Mouse (Mus musculus) MEL (cell line): ENCODE measurements around the gene Ap2s1.

ENCODE experiments used
- CTCF ChIP-seq, 3 experiments: IDR thresholded peaks in 2 of 3; conservative IDR thresholded peaks in 1 of 3; 2 replicates each; pipeline ENCODE4 v1.5.1; 2011 to 2012; ENCODE audit warnings: low read length in 3 of 3, low read depth in 2 of 3, mild to moderate bottlenecking in 2 of 3, improper control_type of control experiment in 1 of 3, inconsistent platforms in 1 of 3, mixed read lengths in 1 of 3, moderate library complexity in 1 of 3; ENCODE audit not compliant: control insufficient read depth in 1 of 3, insufficient read depth in 1 of 3, poor library complexity in 1 of 3, severe bottlenecking in 1 of 3
- HCFC1 ChIP-seq: IDR thresholded peaks from 2 replicates; pipeline ENCODE4 v1.6.1; 2012; ENCODE audit warnings: low read depth, mild to moderate bottlenecking, inconsistent platforms, low read length, improper control_type of control experiment, moderate library complexity
- JUND ChIP-seq: IDR thresholded peaks from 2 replicates; pipeline ENCODE4 v1.6.1; 2011; ENCODE audit warnings: low read depth, mild to moderate bottlenecking, improper control_type of control experiment, low read length
- MAX ChIP-seq: IDR thresholded peaks from 2 replicates; pipeline ENCODE4 v1.6.1; 2011; ENCODE audit warnings: low read length, improper control_type of control experiment
- POLR2A ChIP-seq, 2 experiments: IDR thresholded peaks; 2 replicates each; pipeline ENCODE4 v1.6.1; 2011 to 2012; ENCODE audit warnings: low read length in 2 of 2, mild to moderate bottlenecking in 2 of 2, control low read depth in 1 of 2, improper control_type of control experiment in 1 of 2, low read depth in 1 of 2, moderate library complexity in 1 of 2; ENCODE audit not compliant: control insufficient read depth in 1 of 2, insufficient read depth in 1 of 2, poor library complexity in 1 of 2
- POLR2AphosphoS2 ChIP-seq: IDR thresholded peaks from 2 replicates; pipeline ENCODE4 v1.6.1; 2011; ENCODE audit warnings: low read length, improper control_type of control experiment
- USF1 ChIP-seq: IDR thresholded peaks from 2 replicates; pipeline ENCODE4 v1.6.1; 2014; ENCODE audit warnings: low read depth, mild to moderate bottlenecking, inconsistent platforms, low read length, improper control_type of control experiment, moderate library complexity
- USF2 ChIP-seq, 2 experiments: IDR thresholded peaks; 2 replicates each; pipeline ENCODE4 v1.6.1; 2011 to 2012; ENCODE audit warnings: improper control_type of control experiment in 2 of 2, low read length in 2 of 2, borderline replicate concordance in 1 of 2, inconsistent platforms in 1 of 2, low read depth in 1 of 2, mild to moderate bottlenecking in 1 of 2; ENCODE audit not compliant: insufficient read depth in 1 of 2

GRCm38 (mm10) chr7:16689196-16689595 lies 49.0 kb upstream of the Ap2s1 start:
- TF ChIP-seq JUND (no peak), POLR2AphosphoS2 (no peak), USF2 (IDR thresholded peaks at IDR 0.05; ENCODE audit: borderline replicate concordance in 1 of 2, insufficient read depth in 1 of 2, low read depth in 1 of 2, low read length in 2 of 2) (no peak), USF1 (no peak), HCFC1 (no peak), POLR2A (IDR thresholded peaks at IDR 0.05; ENCODE audit: control insufficient read depth in 1 of 2, insufficient read depth in 1 of 2, low read depth in 1 of 2, low read length in 2 of 2, poor library complexity in 1 of 2) (no peak), CTCF (IDR thresholded peaks at IDR 0.05 in 2 of 3, conservative IDR thresholded peaks at IDR 0.05 in 1 of 3; ENCODE audit: control insufficient read depth in 1 of 3, insufficient read depth in 1 of 3, low read depth in 2 of 3, low read length in 3 of 3, poor library complexity in 1 of 3, severe bottlenecking in 1 of 3) (no peak), MAX (no peak)
